12 mouse cellular contexts compared by ENCODE assay signal in the genomic region with DNA sequence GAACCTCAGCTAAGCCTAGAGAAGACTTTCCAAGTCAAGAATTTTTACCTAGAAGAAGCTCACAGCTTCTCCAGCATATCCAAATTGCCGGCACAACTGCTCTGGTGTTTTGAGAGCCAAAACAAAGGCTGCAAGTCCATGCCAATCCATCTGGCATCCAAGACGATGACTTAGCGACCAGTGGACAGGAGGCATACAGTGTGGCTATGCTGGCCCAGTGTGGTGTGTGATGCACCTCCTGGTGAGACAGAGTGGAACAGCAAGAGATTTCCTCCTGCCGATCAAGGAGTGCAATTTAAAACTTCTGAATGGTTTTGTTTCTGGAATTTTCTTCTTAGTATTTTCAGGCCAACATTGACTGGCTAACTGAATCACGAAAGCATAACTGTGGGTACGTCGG. TPM values are rescaled to one million over a fixed set of nuclear protein-coding genes. Genes with fewer than 3 reads are reported as not detected.
DNase-seq lines count a peak whose midpoint lies in the region; ATAC-seq and TF ChIP-seq lines count a peak whose summit lies in the region.
"Had no signal": no experiment of that assay in that cellular context is flagged by ENCODE, and none has a peak within 500 bp of the region (broad histone marks: within the 10 kb centered on the region; RNA-seq: fewer than 3 reads in every experiment).

No protein-coding gene starts in this region.

- no peak for TF ChIP-seq POLR2A in MEL (IDR thresholded peaks at IDR 0.05; ENCODE audit: control insufficient read depth in 1 of 2, insufficient read depth in 1 of 2, low read depth in 1 of 2, low read length in 2 of 2, poor library complexity in 1 of 2)
- no peak for TF ChIP-seq POLR2A in embryonic fibroblast, embryonic 13.5 days (IDR thresholded peaks at IDR 0.05; ENCODE audit: low read depth, low read length)

- no peak overlapping the region for H3K4me3 ChIP-seq in heart, embryonic 11.5 days (ENCODE audit: low read depth, low read length)
- no peak overlapping the region for H3K4me3 ChIP-seq in liver, postnatal 0 days (ENCODE audit: low read depth, low read length)
- H3K4me3 ChIP-seq in liver, embryonic 11.5 days (ENCODE audit: low read depth, low read length) = no peak overlapping the region
- H3K4me3 ChIP-seq in MEL (ENCODE audit: control insufficient read depth in 1 of 2, insufficient read depth in 1 of 2, low read depth in 2 of 2, low read length in 2 of 2) = no peak overlapping the region
- no peak overlapping the region for H3K4me3 ChIP-seq in embryonic fibroblast, embryonic 13.5 days (ENCODE audit: insufficient read depth, low read length)
- no peak overlapping the region for H3K4me3 ChIP-seq in forebrain, embryonic 15.5 days
- H3K4me3 ChIP-seq: embryonic facial prominence, embryonic 15.5 days; lung, embryonic 15.5 days; stomach, embryonic 15.5 days had no signal

- peak; percentile 35 for TF ChIP-seq CTCF in liver, postnatal 0 days (IDR thresholded peaks at IDR 0.05; ENCODE audit: low read depth)
- peak in 2 of 3 experiments; percentile 7 to 43; a peak in 2 of 6 replicates for TF ChIP-seq CTCF in MEL (IDR thresholded peaks at IDR 0.05 in 2 of 3, conservative IDR thresholded peaks at IDR 0.05 in 1 of 3; ENCODE audit: control insufficient read depth in 1 of 3, insufficient read depth in 1 of 3, low read depth in 2 of 3, low read length in 3 of 3, poor library complexity in 1 of 3, severe bottlenecking in 1 of 3)
- peak; percentile 53; the same call in 1 of the 2 replicates for TF ChIP-seq CTCF in embryonic fibroblast, embryonic 13.5 days (IDR thresholded peaks at IDR 0.05; ENCODE audit: borderline replicate concordance, insufficient read depth, low read length)

- H3K79me2 ChIP-seq in MEL (ENCODE audit: control insufficient read depth, insufficient read depth, low read length, poor library complexity) = no peaks in the 10 kb centered on the region

- TF ChIP-seq EP300 in liver, postnatal 0 days (IDR thresholded peaks at IDR 0.05; ENCODE audit: low read depth) = no peak
- no peak for TF ChIP-seq EP300 in MEL (IDR thresholded peaks at IDR 0.05; ENCODE audit: low read depth in 1 of 2, low read length in 2 of 2)

- H3K27me3 ChIP-seq in heart, embryonic 11.5 days (ENCODE audit: control insufficient read depth, insufficient read depth, low read length) = no peaks in the 10 kb centered on the region
- no peaks in the 10 kb centered on the region for H3K27me3 ChIP-seq in liver, postnatal 0 days (ENCODE audit: insufficient read depth, low read length)
- H3K27me3 ChIP-seq in liver, embryonic 11.5 days (replicated peaks; ENCODE audit: control insufficient read depth, insufficient read depth, low read length) = no peaks in the 10 kb centered on the region
- H3K27me3 ChIP-seq in MEL (ENCODE audit: control insufficient read depth in 1 of 2, insufficient read depth in 2 of 2, low read length in 2 of 2) = no peaks in the 10 kb centered on the region
- no peaks in the 10 kb centered on the region for H3K27me3 ChIP-seq in forebrain, embryonic 15.5 days
- H3K27me3 ChIP-seq: embryonic facial prominence, embryonic 15.5 days; lung, embryonic 15.5 days; stomach, embryonic 15.5 days had no signal

- H3K4me2 ChIP-seq in heart, embryonic 11.5 days = no peak overlapping the region
- H3K4me2 ChIP-seq in liver, postnatal 0 days (ENCODE audit: low read depth, low read length) = no peak overlapping the region
- H3K4me2 ChIP-seq in liver, embryonic 11.5 days = no peak overlapping the region
- no peak overlapping the region for H3K4me2 ChIP-seq in forebrain, embryonic 15.5 days (replicated peaks)
- H3K4me2 ChIP-seq: embryonic facial prominence, embryonic 15.5 days; lung, embryonic 15.5 days; stomach, embryonic 15.5 days had no signal

- no peaks in the 10 kb centered on the region for H3K9me3 ChIP-seq in heart, embryonic 11.5 days (replicated peaks; ENCODE audit: control insufficient read depth, low read length)
- no peaks in the 10 kb centered on the region for H3K9me3 ChIP-seq in liver, postnatal 0 days (ENCODE audit: low read length)
- H3K9me3 ChIP-seq in liver, embryonic 11.5 days (ENCODE audit: control insufficient read depth, low read length) = no peaks in the 10 kb centered on the region
- H3K9me3 ChIP-seq in MEL (replicated peaks; ENCODE audit: insufficient read depth, low read length) = no peaks in the 10 kb centered on the region
- no peaks in the 10 kb centered on the region for H3K9me3 ChIP-seq in forebrain, embryonic 15.5 days
- H3K9me3 ChIP-seq: embryonic facial prominence, embryonic 15.5 days; lung, embryonic 15.5 days; stomach, embryonic 15.5 days had no signal

- TF ChIP-seq RAD21 in MEL (IDR thresholded peaks at IDR 0.05; ENCODE audit: low read depth, low read length) = peak; percentile 9; the same call in 1 of the 2 replicates

- H3K36me3 ChIP-seq in heart, embryonic 11.5 days (ENCODE audit: control insufficient read depth, insufficient read depth, low read length) = no peaks in the 10 kb centered on the region
- H3K36me3 ChIP-seq in liver, postnatal 0 days (replicated peaks; ENCODE audit: insufficient read depth, low read length) = no peaks in the 10 kb centered on the region
- H3K36me3 ChIP-seq in liver, embryonic 11.5 days (ENCODE audit: control insufficient read depth, insufficient read depth, low read length) = no peaks in the 10 kb centered on the region
- H3K36me3 ChIP-seq in MEL (ENCODE audit: control insufficient read depth in 1 of 2, insufficient read depth in 2 of 2, low read length in 2 of 2) = no peaks in the 10 kb centered on the region; a peak in 1 of 4 replicates
- H3K36me3 ChIP-seq in forebrain, embryonic 15.5 days = no peaks in the 10 kb centered on the region
- H3K36me3 ChIP-seq: embryonic facial prominence, embryonic 15.5 days; lung, embryonic 15.5 days; stomach, embryonic 15.5 days had no signal

- no peak overlapping the region for H3K27ac ChIP-seq in heart, embryonic 11.5 days (ENCODE audit: low read depth, low read length)
- H3K27ac ChIP-seq in liver, postnatal 0 days (ENCODE audit: low read depth) = no peak overlapping the region
- no peak overlapping the region for H3K27ac ChIP-seq in liver, embryonic 11.5 days (ENCODE audit: low read depth, low read length)
- no peak overlapping the region for H3K27ac ChIP-seq in MEL (ENCODE audit: control insufficient read depth, low read depth, low read length)
- H3K27ac ChIP-seq in embryonic fibroblast, embryonic 13.5 days (ENCODE audit: insufficient read depth, low read length) = no peak overlapping the region
- H3K27ac ChIP-seq in forebrain, embryonic 15.5 days (replicated peaks) = no peak overlapping the region
- H3K27ac ChIP-seq: embryonic facial prominence, embryonic 15.5 days; lung, embryonic 15.5 days; stomach, embryonic 15.5 days had no signal

- no peak overlapping the region for H3K9ac ChIP-seq in heart, embryonic 11.5 days (ENCODE audit: low read depth, low read length)
- no peak overlapping the region for H3K9ac ChIP-seq in liver, postnatal 0 days (replicated peaks)
- H3K9ac ChIP-seq in liver, embryonic 11.5 days (ENCODE audit: low read depth, low read length) = no peak overlapping the region
- no peak overlapping the region for H3K9ac ChIP-seq in MEL (ENCODE audit: control insufficient read depth, low read depth, low read length, poor library complexity, severe bottlenecking)
- H3K9ac ChIP-seq in forebrain, embryonic 15.5 days (replicated peaks) = no peak overlapping the region
- H3K9ac ChIP-seq: embryonic facial prominence, embryonic 15.5 days; lung, embryonic 15.5 days; stomach, embryonic 15.5 days had no signal

- ATAC-seq in heart, embryonic 11.5 days (replicated peaks; ENCODE audit: insufficient number of reproducible peaks, low FRiP score, low TSS enrichment) = no peak
- no peak for ATAC-seq in liver, postnatal 0 days
- no peak for ATAC-seq in liver, embryonic 11.5 days (replicated peaks; ENCODE audit: low FRiP score)
- ATAC-seq in forebrain, embryonic 15.5 days (replicated peaks) = no peak

- DNase-seq in heart, adult 11 months = peak; percentile 72
- no peak for DNase-seq in liver, postnatal 0 days
- DNase-seq in liver, embryonic 11.5 days (ENCODE audit: low spot score) = no peak
- DNase-seq in MEL (ENCODE audit: low read depth, low spot score) = no peak
- DNase-seq in heart, postnatal 4 days = no peak
- DNase-seq: layer of hippocampus, postnatal 36 days had no signal

- WGBS in heart, embryonic 11.5 days (ENCODE audit: insufficient replicate concordance) = 92% methylated on average over 7 of the region's 7 CpGs
- 85% methylated on average over 7 of the region's 7 CpGs for WGBS in liver, postnatal 0 days (ENCODE audit: insufficient replicate concordance)
- WGBS in liver, embryonic 11.5 days = 92% methylated on average over 7 of the region's 7 CpGs
- WGBS in forebrain, embryonic 15.5 days = 87% methylated on average over 7 of the region's 7 CpGs

- no peaks in the 10 kb centered on the region for H3K4me1 ChIP-seq in heart, embryonic 11.5 days (ENCODE audit: control insufficient read depth, insufficient read depth, low read length)
- no peaks in the 10 kb centered on the region for H3K4me1 ChIP-seq in liver, postnatal 0 days (ENCODE audit: insufficient read depth)
- H3K4me1 ChIP-seq in liver, embryonic 11.5 days (replicated peaks; ENCODE audit: control insufficient read depth, insufficient read depth, low read length) = no peaks in the 10 kb centered on the region
- peaks cover 0 to 2% of the 10 kb centered on the region in 2 experiments; a peak in 1 of 4 replicates for H3K4me1 ChIP-seq in MEL (ENCODE audit: control insufficient read depth in 1 of 2, insufficient read depth in 2 of 2, low read length in 2 of 2)
- no peaks in the 10 kb centered on the region for H3K4me1 ChIP-seq in embryonic fibroblast, embryonic 13.5 days (ENCODE audit: control insufficient read depth, insufficient read depth, low read length)
- no peaks in the 10 kb centered on the region for H3K4me1 ChIP-seq in forebrain, embryonic 15.5 days
- H3K4me1 ChIP-seq: embryonic facial prominence, embryonic 15.5 days; lung, embryonic 15.5 days; stomach, embryonic 15.5 days had no signal

RNA-seq across cellular contexts. Expression of a gene that starts 15.2 kb away (rescaled TPM):
- 41.8 and 49.0 TPM in 2 replicates for polyA plus RNA-seq in heart, embryonic 11.5 days (2014; fragmentation: Nextera tagmentation; extraction: Ambion mirVana)
- 15.9 and 16.5 TPM in 2 replicates for polyA plus RNA-seq in liver, postnatal 0 days (2015; fragmentation: Nextera tagmentation; extraction: Ambion mirVana)
- 36.5 and 40.3 TPM in 2 replicates for polyA plus RNA-seq in liver, embryonic 11.5 days (2014; fragmentation: Nextera tagmentation; extraction: Ambion mirVana)
- 25.7 and 29.4 TPM in 2 replicates for total RNA-seq in MEL (2012; rRNA removed)
- 10 to 100 TPM in 1 of 2 experiments, not detected in 1; 22.8 TPM for polyA plus RNA-seq in MEL (2012; ENCODE audit: insufficient read depth in 1 of 2, insufficient read length in 2 of 2, low read depth in 1 of 2, low replicate concordance in 2 of 2, missing spikeins in 1 of 2)
- polyA plus RNA-seq in embryonic fibroblast, embryonic 13.5 days (2011; ENCODE audit: insufficient read length, low read depth, missing spikeins) = 38.0 and 41.8 TPM in 2 replicates
- 71.9 and 75.7 TPM in 2 replicates for polyA plus RNA-seq in forebrain, embryonic 15.5 days (2015; fragmentation: Nextera tagmentation; extraction: Ambion mirVana)
- total RNA-seq in heart, postnatal 4 days (2021) = 10 to 100 TPM; 35.7 to 37.8 TPM

RNA-seq across cellular contexts. Expression of a gene that starts 17.9 kb away (rescaled TPM):
- 0.23 TPM in 1 of 2 replicates, not detected in the other for polyA plus RNA-seq in heart, embryonic 11.5 days (2014; fragmentation: Nextera tagmentation; extraction: Ambion mirVana)
- polyA plus RNA-seq in liver, postnatal 0 days (2015; fragmentation: Nextera tagmentation; extraction: Ambion mirVana) = 3.1 TPM in 2 replicates
- polyA plus RNA-seq in liver, embryonic 11.5 days (2014; fragmentation: Nextera tagmentation; extraction: Ambion mirVana) = 0.36 TPM in 1 of 2 replicates, not detected in the other
- total RNA-seq in MEL (2012; rRNA removed) = not detected in 2 replicates
- polyA plus RNA-seq in MEL (2012; ENCODE audit: insufficient read depth in 1 of 2, insufficient read length in 2 of 2, low read depth in 1 of 2, low replicate concordance in 2 of 2, missing spikeins in 1 of 2) = not detected
- 0.30 and 0.33 TPM in 2 replicates for polyA plus RNA-seq in embryonic fibroblast, embryonic 13.5 days (2011; ENCODE audit: insufficient read length, low read depth, missing spikeins)
- polyA plus RNA-seq in forebrain, embryonic 15.5 days (2015; fragmentation: Nextera tagmentation; extraction: Ambion mirVana) = not detected in 2 replicates
- 1 to 10 TPM in 1 of 2 experiments, under 1 TPM in 1; 0.71 to 2.1 TPM for total RNA-seq in heart, postnatal 4 days (2021)
- total RNA-seq: layer of hippocampus, postnatal 36 days had no signal

RNA-seq across cellular contexts. Expression of a gene that starts 31.8 kb away (rescaled TPM):
- polyA plus RNA-seq in heart, embryonic 11.5 days (2014; fragmentation: Nextera tagmentation; extraction: Ambion mirVana) = 20.2 and 20.3 TPM in 2 replicates
- 18.6 and 20.5 TPM in 2 replicates for polyA plus RNA-seq in liver, postnatal 0 days (2015; fragmentation: Nextera tagmentation; extraction: Ambion mirVana)
- polyA plus RNA-seq in liver, embryonic 11.5 days (2014; fragmentation: Nextera tagmentation; extraction: Ambion mirVana) = 22.0 and 25.0 TPM in 2 replicates
- total RNA-seq in MEL (2012; rRNA removed) = not detected in 2 replicates
- not detected for polyA plus RNA-seq in MEL (2012; ENCODE audit: insufficient read depth in 1 of 2, insufficient read length in 2 of 2, low read depth in 1 of 2, low replicate concordance in 2 of 2, missing spikeins in 1 of 2)
- polyA plus RNA-seq in embryonic fibroblast, embryonic 13.5 days (2011; ENCODE audit: insufficient read length, low read depth, missing spikeins) = 6.3 and 7.9 TPM in 2 replicates
- 1.6 and 1.8 TPM in 2 replicates for polyA plus RNA-seq in forebrain, embryonic 15.5 days (2015; fragmentation: Nextera tagmentation; extraction: Ambion mirVana)
- 1 to 10 TPM; 9.3 to 9.6 TPM for total RNA-seq in heart, postnatal 4 days (2021)
